9 mouse cellular contexts compared by ENCODE assay signal in the genomic region with DNA sequence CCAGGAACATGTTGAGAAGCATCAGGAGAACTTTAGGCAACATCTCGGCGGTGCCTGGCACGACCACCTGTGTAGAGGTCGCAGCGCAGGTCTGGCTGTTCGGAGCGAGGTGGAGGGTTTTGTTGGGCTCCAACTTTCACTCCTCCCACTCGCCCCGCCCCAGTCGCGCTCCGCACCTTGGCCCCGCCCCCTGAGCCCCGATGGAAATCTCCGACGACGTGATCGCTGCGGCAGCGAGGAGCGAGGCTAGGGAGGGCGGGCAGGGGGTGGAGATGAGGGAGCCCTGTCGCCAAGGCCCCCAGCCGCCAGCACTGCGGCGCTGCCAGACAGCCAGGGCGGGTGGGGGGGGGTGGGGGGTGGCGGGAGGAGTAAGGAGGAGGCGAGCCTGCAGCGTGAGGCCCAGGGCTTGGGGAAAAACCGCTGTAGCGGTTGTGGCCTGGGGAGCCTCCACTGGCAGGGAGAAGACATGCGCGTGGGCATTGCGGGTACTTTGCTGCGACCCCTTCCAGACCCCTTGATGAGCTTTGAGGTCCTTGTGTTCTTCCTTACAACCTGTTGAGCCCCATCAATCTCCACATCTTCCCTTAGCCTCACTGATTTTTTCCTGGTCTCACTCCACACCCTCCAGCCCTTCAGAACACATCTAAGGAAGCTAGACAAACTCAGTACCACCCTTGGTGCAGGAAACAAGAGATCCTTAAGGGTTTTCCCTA. TPM values are rescaled to one million over a fixed set of nuclear protein-coding genes. Genes with fewer than 3 reads are reported as not detected.
DNase-seq lines count a peak whose midpoint lies in the region; ATAC-seq lines count a peak whose summit lies in the region.
"Had no signal": no experiment of that assay in that cellular context is flagged by ENCODE, and none has a peak within 500 bp of the region (broad histone marks: within the 10 kb centered on the region; RNA-seq: fewer than 3 reads in every experiment).

Gene Gabre (minus strand): TSS at position 145 of the 713 bp plus-strand sequence.

- H3K4me3 ChIP-seq in embryonic facial prominence, embryonic 13.5 days, result peak within 1 kb of the TSS; percentile 54
- peak within 1 kb of the TSS; percentile 53 for H3K4me3 ChIP-seq in heart, embryonic 15.5 days

- peak; percentile 82 for ATAC-seq in embryonic facial prominence, embryonic 13.5 days (ENCODE audit: insufficient number of reproducible peaks, insufficient read depth, low FRiP score, low TSS enrichment, low read depth)
- ATAC-seq in heart, embryonic 15.5 days (replicated peaks; ENCODE audit: insufficient number of reproducible peaks, insufficient read depth, low FRiP score, low read depth), result peak; percentile 83
- peak; percentile 71 for ATAC-seq in megakaryocyte progenitor cell, adult 5-6 weeks (replicated peaks; ENCODE audit: poor library complexity)

- no peaks in the 10 kb centered on the region for H3K27me3 ChIP-seq in embryonic facial prominence, embryonic 13.5 days
- no peaks in the 10 kb centered on the region for H3K27me3 ChIP-seq in heart, embryonic 15.5 days

- peak within 1 kb of the TSS; percentile 68 for H3K9ac ChIP-seq in embryonic facial prominence, embryonic 13.5 days
- peak within 1 kb of the TSS; percentile 25; the same call in 1 of the 2 replicates for H3K9ac ChIP-seq in heart, embryonic 15.5 days

- H3K4me2 ChIP-seq in embryonic facial prominence, embryonic 13.5 days, result peak within 1 kb of the TSS; percentile 71
- peak within 1 kb of the TSS; percentile 76 for H3K4me2 ChIP-seq in heart, embryonic 15.5 days

- 14% methylated on average over 28 of the region's 36 CpGs for WGBS in embryonic facial prominence, embryonic 13.5 days
- 19% methylated on average over 14 of the region's 36 CpGs for WGBS in heart, embryonic 15.5 days

- H3K9me3 ChIP-seq in embryonic facial prominence, embryonic 13.5 days, result no peaks in the 10 kb centered on the region
- no peaks in the 10 kb centered on the region for H3K9me3 ChIP-seq in heart, embryonic 15.5 days (replicated peaks)

- peak; percentile 3 to 12 for DNase-seq in layer of hippocampus, postnatal 10 days (ENCODE audit: low spot score in 2 of 2)
- no peak for DNase-seq in layer of hippocampus, adult 9-11 months
- DNase-seq in kidney, postnatal 10 days, result peak; percentile 70
- DNase-seq in testis, postnatal 10 days (ENCODE audit: low spot score), result peak; percentile 70
- no peak for DNase-seq in left cerebral cortex, adult 8-10 months (ENCODE audit: low spot score in 2 of 2)

- H3K4me1 ChIP-seq in embryonic facial prominence, embryonic 13.5 days, result no peaks in the 10 kb centered on the region
- no peaks in the 10 kb centered on the region for H3K4me1 ChIP-seq in heart, embryonic 15.5 days (replicated peaks)

- peak within 1 kb of the TSS; percentile 64; the same call in 1 of the 2 replicates for H3K27ac ChIP-seq in embryonic facial prominence, embryonic 13.5 days
- H3K27ac ChIP-seq in heart, embryonic 15.5 days, result no peak within 1 kb of the TSS; the same call in 1 of the 2 replicates

- no peaks in the 10 kb centered on the region for H3K36me3 ChIP-seq in embryonic facial prominence, embryonic 13.5 days
- no peaks in the 10 kb centered on the region for H3K36me3 ChIP-seq in heart, embryonic 15.5 days

RNA-seq across cellular contexts. Expression of gene Gabre, which starts in this region (rescaled TPM):
- total RNA-seq in layer of hippocampus, postnatal 10 days (2021), result under 1 TPM; 0.13 to 0.32 TPM
- 4.2 and 5.1 TPM in 2 replicates for polyA plus RNA-seq in embryonic facial prominence, embryonic 13.5 days (2015; fragmentation: Nextera tagmentation; extraction: Ambion mirVana)
- polyA plus RNA-seq in heart, embryonic 15.5 days (2015; fragmentation: Nextera tagmentation; extraction: Ambion mirVana), result 2.0 and 2.9 TPM in 2 replicates
- total RNA-seq in megakaryocyte progenitor cell, adult 5-6 weeks (2015), result 0.10 TPM in 1 of 2 replicates, not detected in the other
- not detected in 2 replicates for total RNA-seq in megakaryocyte progenitor cell, adult 5-6 weeks (2017)
- under 1 TPM; 0.13 to 0.72 (median 0.44) TPM for total RNA-seq in left cerebral cortex, adult 8-10 months (2022)
- total RNA-seq: MEL had no signal

Comparison
In these comparisons a context has a peak if more than half of its experiments do, and no peak if none do; other contexts are left out.
1. Peak in DNase-seq in layer of hippocampus, postnatal 10 days; RNA of the gene not detected or under 1 TPM.
2. Peak in ATAC-seq in megakaryocyte progenitor cell, adult 5-6 weeks; RNA of the gene not detected or under 1 TPM.
3. DNase-seq: peak in kidney, postnatal 10 days (single experiment) and testis, postnatal 10 days (single experiment); none in layer of hippocampus, adult 9-11 months (single experiment) and left cerebral cortex, adult 8-10 months (0 of 2).
4. Peak in every context shown above with its lines, with median percentiles within 50 percentile points of each other: ATAC-seq.